8 mouse cellular contexts compared by ENCODE assay signal in the genomic region with DNA sequence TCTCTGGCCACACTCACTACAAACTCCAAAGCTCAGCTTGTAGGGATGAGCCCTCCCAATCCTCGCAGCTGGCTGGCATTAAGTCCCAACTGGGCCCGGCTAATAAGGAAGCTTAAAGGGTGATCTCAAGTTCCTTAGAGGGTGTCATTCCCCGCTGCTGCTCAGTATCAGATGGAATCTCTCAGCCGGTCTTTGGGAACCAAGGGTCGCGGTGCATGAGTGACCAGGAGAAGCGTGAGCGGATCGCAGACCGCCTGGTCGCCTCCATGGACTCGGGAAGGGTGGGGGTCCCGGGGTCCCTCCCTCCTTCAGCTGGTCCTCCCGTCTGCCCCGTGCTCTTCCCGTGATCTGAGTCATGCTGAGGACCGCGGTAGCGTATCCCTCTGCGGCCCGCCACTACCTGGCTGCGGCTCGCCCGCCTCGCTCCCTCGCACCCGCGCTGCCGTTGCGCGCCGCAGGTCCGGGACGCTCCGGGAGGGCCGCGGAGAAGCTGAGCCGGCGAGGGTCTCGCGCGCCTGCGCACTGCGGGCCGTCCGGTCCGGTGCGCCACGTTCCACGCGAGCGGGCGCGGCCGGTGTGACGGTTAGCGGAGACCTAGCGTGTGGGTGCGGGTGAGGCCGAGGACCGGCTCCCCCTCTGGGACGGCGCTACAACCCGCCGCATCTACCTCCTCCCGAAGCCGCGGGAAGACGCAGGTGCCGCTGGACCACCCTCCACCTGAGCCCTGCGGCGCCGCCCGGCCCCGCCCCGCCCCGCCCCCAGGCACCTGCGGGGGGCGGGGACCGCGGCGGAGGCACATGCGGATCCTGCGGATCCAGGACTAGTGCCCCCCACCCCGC. TPM values are rescaled to one million over a fixed set of nuclear protein-coding genes. Genes with fewer than 3 reads are reported as not detected.
A peak's percentile ranks its signal among the peaks of the same experiment; 100 is the strongest.
DNase-seq lines count a peak whose midpoint lies in the region; ATAC-seq and TF ChIP-seq lines count a peak whose summit lies in the region.

A gene (minus strand): TSS at position 754 of the 839 bp plus-strand sequence.

- H3K4me3 ChIP-seq in forebrain, postnatal 0 days (ENCODE audit: low read depth, low read length) = peak within 1 kb of the TSS; percentile 69
- H3K4me3 ChIP-seq in kidney, embryonic 16.5 days (ENCODE audit: low read length) = peak within 1 kb of the TSS; percentile 70
- peak within 1 kb of the TSS; percentile 52 to 57 for H3K4me3 ChIP-seq in liver, embryonic 14.5 days (ENCODE audit: insufficient read depth in 1 of 2, low read depth in 2 of 2, low read length in 2 of 2)

- no peak for TF ChIP-seq CTCF in forebrain, postnatal 0 days (IDR thresholded peaks at IDR 0.05; ENCODE audit: low read depth)
- TF ChIP-seq CTCF in liver, embryonic 14.5 days (IDR thresholded peaks at IDR 0.05; ENCODE audit: low read depth) = no peak

- H3K27ac ChIP-seq in forebrain, postnatal 0 days (ENCODE audit: low read depth, low read length) = no peak within 1 kb of the TSS
- no peak within 1 kb of the TSS for H3K27ac ChIP-seq in kidney, embryonic 16.5 days (ENCODE audit: low read length)
- no peak within 1 kb of the TSS for H3K27ac ChIP-seq in liver, embryonic 14.5 days

- H3K36me3 ChIP-seq in forebrain, postnatal 0 days (ENCODE audit: insufficient read depth) = no peaks in the 10 kb centered on the region
- H3K36me3 ChIP-seq in kidney, embryonic 16.5 days (ENCODE audit: insufficient read depth, low read length) = no peaks in the 10 kb centered on the region
- H3K36me3 ChIP-seq in liver, embryonic 14.5 days (replicated peaks; ENCODE audit: control insufficient read depth, insufficient read depth, low read depth) = no peaks in the 10 kb centered on the region

- DNase-seq in lung, adult 18-20 months = peak; percentile 10 to 22
- DNase-seq in lung, postnatal 25 days (ENCODE audit: low spot score) = no peak
- DNase-seq in cerebellum, adult 11-12 months = peak; percentile 5
- DNase-seq in forebrain, postnatal 0 days = peak; percentile 68
- no peak for DNase-seq in liver, embryonic 14.5 days (ENCODE audit: low read depth in 3 of 3, low spot score in 3 of 3)
- DNase-seq in retina, adult 2 months (ENCODE audit: low read depth, low spot score) = peak; percentile 44
- no peak for DNase-seq in natural killer cell, adult 2 months (ENCODE audit: low spot score in 2 of 2)

- H3K9ac ChIP-seq in forebrain, postnatal 0 days = peak within 1 kb of the TSS; percentile 65
- peak within 1 kb of the TSS; percentile 60 for H3K9ac ChIP-seq in kidney, embryonic 16.5 days (replicated peaks; ENCODE audit: low read length)
- H3K9ac ChIP-seq in liver, embryonic 14.5 days (replicated peaks) = no peak within 1 kb of the TSS

- H3K27me3 ChIP-seq in forebrain, postnatal 0 days (ENCODE audit: insufficient read depth, low read length) = peaks cover 6% of the 10 kb centered on the region
- peaks cover 40% of the 10 kb centered on the region for H3K27me3 ChIP-seq in kidney, embryonic 16.5 days (ENCODE audit: insufficient read depth, low read length)
- H3K27me3 ChIP-seq in liver, embryonic 14.5 days (ENCODE audit: control insufficient read depth, insufficient read depth, low read length) = peaks cover 44% of the 10 kb centered on the region

- peak; percentile 91 for ATAC-seq in forebrain, postnatal 0 days
- peak; percentile 83 for ATAC-seq in kidney, embryonic 16.5 days (ENCODE audit: low FRiP score, low TSS enrichment)
- ATAC-seq in liver, embryonic 14.5 days (ENCODE audit: insufficient read depth) = no peak

- H3K4me2 ChIP-seq in forebrain, postnatal 0 days (ENCODE audit: low read depth) = peak within 1 kb of the TSS; percentile 92
- peak within 1 kb of the TSS; percentile 99 for H3K4me2 ChIP-seq in kidney, embryonic 16.5 days (replicated peaks; ENCODE audit: low read depth, low read length)
- H3K4me2 ChIP-seq in liver, embryonic 14.5 days (ENCODE audit: low read depth) = peak within 1 kb of the TSS; percentile 64

- no peak for TF ChIP-seq EP300 in liver, embryonic 14.5 days (IDR thresholded peaks at IDR 0.05; ENCODE audit: low read depth)

- no peaks in the 10 kb centered on the region for H3K4me1 ChIP-seq in forebrain, postnatal 0 days (ENCODE audit: insufficient read depth)
- peaks cover 4% of the 10 kb centered on the region; the same call in 1 of the 2 replicates for H3K4me1 ChIP-seq in kidney, embryonic 16.5 days (ENCODE audit: insufficient read depth, low read length)
- H3K4me1 ChIP-seq in liver, embryonic 14.5 days (replicated peaks; ENCODE audit: control insufficient read depth in 2 of 2, insufficient read depth in 2 of 2, low read length in 1 of 2) = no peaks in the 10 kb centered on the region

- no peaks in the 10 kb centered on the region for H3K9me3 ChIP-seq in forebrain, postnatal 0 days (ENCODE audit: low read length)
- 0 out of 2 replicates have a peak, but pooled peaks cover 4% of the 10 kb centered on the region for H3K9me3 ChIP-seq in kidney, embryonic 16.5 days (ENCODE audit: low read length)
- H3K9me3 ChIP-seq in liver, embryonic 14.5 days (ENCODE audit: control insufficient read depth, low read length) = no peaks in the 10 kb centered on the region

- 4% methylated on average over 72 of the region's 85 CpGs for WGBS in forebrain, postnatal 0 days
- under 1% methylated on average over 72 of the region's 85 CpGs for WGBS in kidney, embryonic 16.5 days
- WGBS in liver, embryonic 14.5 days (ENCODE audit: insufficient replicate concordance) = under 1% methylated on average over 84 of the region's 85 CpGs

RNA-seq across cellular contexts. Expression of the gene that starts here (rescaled TPM):
- total RNA-seq in forebrain, postnatal 0 days (2014; rRNA removed) = 0.77 and 1.9 TPM in 2 replicates
- 0.16 and 0.42 TPM in 2 replicates for polyA plus RNA-seq in forebrain, postnatal 0 days (2015; fragmentation: Nextera tagmentation; extraction: Ambion mirVana)
- polyA plus RNA-seq in kidney, embryonic 16.5 days (2015; fragmentation: Nextera tagmentation; extraction: Ambion mirVana) = 3.4 and 3.8 TPM in 2 replicates
- 0.02 and 0.08 TPM in 2 replicates for polyA plus RNA-seq in liver, embryonic 14.5 days (2012; rRNA removed)
- polyA plus RNA-seq in liver, embryonic 14.5 days (2014; fragmentation: Nextera tagmentation; extraction: Ambion mirVana) = 0.15 TPM in 1 of 2 replicates, not detected in the other

Comparison
In these comparisons a context has a peak if more than half of its experiments do, and no peak if none do; other contexts are left out.
1. DNase-seq: peak in lung, adult 18-20 months (2 of 2), cerebellum, adult 11-12 months (single experiment), forebrain, postnatal 0 days (single experiment) and retina, adult 2 months (single experiment); none in lung, postnatal 25 days (single experiment), liver, embryonic 14.5 days (0 of 3) and natural killer cell, adult 2 months (0 of 2).
2. Peak in every context shown above with its lines, with median percentiles within 50 percentile points of each other: H3K4me2 ChIP-seq and H3K4me3 ChIP-seq.